Mouse (Mus musculus) 3T3-L1 (cell line): ENCODE measurements around the gene Plekhm1.
"Not testable (repeated sequence)": the region's sequence is repeated elsewhere in the genome, so short reads cannot be mapped to it uniquely, and the experiment has no call there.

ENCODE experiments used
- DNase-seq: peaks from one replicate; pipeline ENCODE4 v3.0.0-alpha.2; 2015; ENCODE audit warnings: low read depth, low spot score

The Plekhm1 gene

GRCm38 (mm10) chr11:103411981-103412949, at the start of gene Plekhm1:
Gene Plekhm1, minus strand, starts transcription at chr11:103412687.
- DNase-seq = peak; percentile 97

- DNase-seq = not testable (repeated sequence)
Observed at GRCm38 (mm10) chr11:103451105-103451504, 38.6 kb upstream of the Plekhm1 start.

GRCm38 (mm10) chr11:103449721-103450120, 37.2 kb upstream of the Plekhm1 start:
- DNase-seq = not testable (repeated sequence)

- peak; percentile 70 for DNase-seq
Observed at GRCm38 (mm10) chr11:103443678-103444077, 31.2 kb upstream of the Plekhm1 start.

GRCm38 (mm10) chr11:103436282-103436681, 23.8 kb upstream of the Plekhm1 start:
- no peak for DNase-seq

GRCm38 (mm10) chr11:103425031-103425430, 12.5 kb upstream of the Plekhm1 start:
- no peak for DNase-seq

GRCm38 (mm10) chr11:103419667-103420066, 7.2 kb upstream of the Plekhm1 start:
- DNase-seq = no peak

- no peak for DNase-seq
Observed at GRCm38 (mm10) chr11:103419226-103419625, 6.7 kb upstream of the Plekhm1 start.

- no peak for DNase-seq
Observed at GRCm38 (mm10) chr11:103413516-103413915, 1.0 kb upstream of the Plekhm1 start.

- DNase-seq = no peak
Observed at GRCm38 (mm10) chr11:103412950-103413423, 500 bp upstream of the Plekhm1 start.

- DNase-seq = peak; percentile 71
Observed at GRCm38 (mm10) chr11:103411301-103411700, 1.2 kb downstream of the Plekhm1 start.

GRCm38 (mm10) chr11:103408880-103409279, 3.6 kb downstream of the Plekhm1 start:
- no peak for DNase-seq

- peak; percentile 29 for DNase-seq
Observed at GRCm38 (mm10) chr11:103407136-103407535, 5.4 kb downstream of the Plekhm1 start.

- DNase-seq = peak; percentile 86
Observed at GRCm38 (mm10) chr11:103406551-103406950, 5.9 kb downstream of the Plekhm1 start.

GRCm38 (mm10) chr11:103405814-103406213, 6.7 kb downstream of the Plekhm1 start:
- no peak for DNase-seq

- no peak for DNase-seq
Observed at GRCm38 (mm10) chr11:103404618-103405017, 7.9 kb downstream of the Plekhm1 start.

- DNase-seq = no peak
Observed at GRCm38 (mm10) chr11:103403776-103404175, 8.7 kb downstream of the Plekhm1 start.

GRCm38 (mm10) chr11:103402738-103403137, 9.7 kb downstream of the Plekhm1 start:
- no peak for DNase-seq

- peak; percentile 61 for DNase-seq
Observed at GRCm38 (mm10) chr11:103402198-103402597, 10.3 kb downstream of the Plekhm1 start.

- peak; percentile 70 for DNase-seq
Observed at GRCm38 (mm10) chr11:103399986-103400385, 12.5 kb downstream of the Plekhm1 start.

GRCm38 (mm10) chr11:103399050-103399449, 13.4 kb downstream of the Plekhm1 start:
- peak; percentile 65 for DNase-seq

- peak; percentile 75 for DNase-seq
Observed at GRCm38 (mm10) chr11:103396682-103397081, 15.8 kb downstream of the Plekhm1 start.

GRCm38 (mm10) chr11:103396236-103396635, 16.3 kb downstream of the Plekhm1 start:
- no peak for DNase-seq
